Mouse (Mus musculus) mouse trophoblast stem cell (cell line): ENCODE data around the gene Dmp1.

ENCODE experiments used
- in situ Hi-C, 2 experiments: fragments of 300-500 bp; cut with MseI, MboI; formaldehyde crosslinking; loops; 2 replicates in 1 of 2; 3 replicates in 1 of 2; pipeline ENCODE4 v1.15.1; 2025

Gene Dmp1

DNA sequence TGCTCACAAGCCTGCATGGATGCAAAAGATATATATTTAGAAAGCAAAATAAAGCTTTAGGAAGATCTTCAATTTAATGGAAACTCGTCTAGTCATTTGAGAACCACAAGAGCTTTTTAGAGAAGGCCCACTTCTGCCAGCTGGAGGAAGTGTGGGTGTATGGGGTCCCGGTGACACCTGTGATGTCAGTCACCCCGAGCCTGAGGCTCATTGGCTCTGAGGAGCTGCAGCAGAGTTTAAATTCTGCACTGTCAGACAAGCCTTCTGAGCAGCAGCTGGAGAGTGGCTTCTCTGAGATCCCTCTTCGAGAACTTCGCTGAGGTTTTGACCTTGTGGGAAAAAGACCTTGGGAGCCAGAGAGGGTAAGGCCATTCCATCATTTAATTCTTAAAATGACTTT lies at the start of gene Dmp1:
Gene Dmp1, plus strand, starts transcription at position 263 of the 400 bp plus-strand sequence.
- in situ Hi-C loops: no loop called here

GRCm38 (mm10) chr5:104157701-104158100 lies 44.7 kb upstream of the Dmp1 start:
- in situ Hi-C loops: no loop called here

DNA sequence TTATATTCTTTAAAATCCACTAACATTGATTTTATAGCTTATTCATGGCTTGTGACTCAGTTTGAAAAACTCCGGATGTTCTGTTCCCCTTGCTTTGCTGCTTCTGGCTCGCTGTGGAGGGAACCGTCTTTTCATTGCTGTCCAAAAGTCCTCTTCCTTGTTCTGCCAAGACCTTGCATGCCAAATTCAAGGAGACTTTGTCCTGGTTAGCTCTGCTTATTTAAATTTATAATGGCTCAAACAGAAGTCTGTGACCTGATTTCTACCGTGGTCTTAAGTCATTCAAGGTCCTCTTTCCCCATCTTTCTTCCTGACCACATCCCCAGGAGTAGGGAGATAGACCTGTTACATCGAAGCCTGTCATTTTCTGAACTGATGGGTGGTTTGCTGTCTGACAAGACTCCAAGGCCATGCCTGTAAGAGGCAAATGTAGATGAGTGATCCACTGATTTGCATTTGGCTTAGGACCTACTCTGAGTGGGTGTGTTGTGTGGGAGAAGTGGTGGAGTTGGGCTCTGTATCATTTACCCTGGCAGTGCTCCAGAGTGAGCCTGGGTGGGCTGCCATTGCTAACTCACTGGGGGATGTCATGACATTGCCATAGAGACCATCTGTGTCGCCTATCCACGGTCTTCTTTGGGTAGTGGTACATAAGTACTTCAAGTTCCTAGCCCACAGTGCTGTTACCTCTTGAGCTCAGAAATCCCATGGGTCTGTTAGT lies 43.9 kb upstream of the Dmp1 start:
- in situ Hi-C loops: no loop called here

GRCm38 (mm10) chr5:104160581-104160980 lies 41.8 kb upstream of the Dmp1 start:
- in situ Hi-C loops: no loop called here

DNA sequence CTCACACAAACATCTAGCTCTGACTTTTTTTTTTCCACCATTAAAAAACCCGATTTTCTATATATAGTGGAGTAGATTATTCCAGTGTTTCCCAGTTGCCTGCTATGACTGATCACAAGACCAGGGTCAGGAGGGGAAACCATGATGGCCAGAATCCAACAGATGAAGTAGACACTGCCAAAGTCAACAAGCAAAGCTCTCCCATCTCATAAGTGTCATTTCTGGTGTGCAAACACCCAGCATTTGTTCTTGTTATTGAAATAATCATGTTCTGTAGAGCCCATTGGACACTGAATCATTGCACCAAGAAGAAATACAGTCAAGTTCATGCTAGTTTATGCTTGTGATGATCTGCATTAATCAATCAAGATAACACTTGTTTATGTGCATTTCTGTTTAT lies 41.0 kb upstream of the Dmp1 start:
- in situ Hi-C loops: no loop called here

- in situ Hi-C loops: no loop called here
Measured at GRCm38 (mm10) chr5:104163536-104163935, 38.9 kb upstream of the Dmp1 start.

GRCm38 (mm10) chr5:104170412-104170811 lies 32.0 kb upstream of the Dmp1 start, which contains the start of gene Dspp:
Gene Dspp (plus strand): TSS chr5:104170712.
- in situ Hi-C loops: no loop called here

- in situ Hi-C loops: no loop called here
Measured at GRCm38 (mm10) chr5:104173094-104173493, 29.3 kb upstream of the Dmp1 start.

- in situ Hi-C loops: no loop called here
Measured at GRCm38 (mm10) chr5:104183743-104184142, 18.7 kb upstream of the Dmp1 start.

GRCm38 (mm10) chr5:104187281-104187680 lies 15.1 kb upstream of the Dmp1 start:
- in situ Hi-C loops: no loop called here

DNA sequence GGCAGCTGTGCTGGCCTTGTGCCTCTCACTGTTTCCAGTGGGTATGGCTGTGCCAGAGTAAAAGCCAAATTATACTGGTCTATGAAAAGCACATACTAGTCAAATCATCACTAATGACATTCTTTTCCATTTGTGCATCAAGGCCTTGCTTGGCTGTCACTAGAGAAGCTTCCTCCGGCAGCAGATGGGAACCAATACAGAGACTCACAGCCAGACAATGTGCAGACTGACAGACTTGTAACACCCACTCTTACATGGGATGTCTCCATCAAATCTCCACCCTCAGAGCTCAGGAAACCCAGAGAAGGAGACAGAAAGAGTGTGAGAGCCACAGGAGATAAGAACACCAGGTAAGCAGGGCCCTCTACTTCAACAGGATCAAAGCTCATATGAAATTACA lies 7.3 kb upstream of the Dmp1 start:
- in situ Hi-C loops: no loop called here

GRCm38 (mm10) chr5:104201153-104201950 lies 1.1 kb upstream of the Dmp1 start:
- in situ Hi-C loops: no loop called here

DNA sequence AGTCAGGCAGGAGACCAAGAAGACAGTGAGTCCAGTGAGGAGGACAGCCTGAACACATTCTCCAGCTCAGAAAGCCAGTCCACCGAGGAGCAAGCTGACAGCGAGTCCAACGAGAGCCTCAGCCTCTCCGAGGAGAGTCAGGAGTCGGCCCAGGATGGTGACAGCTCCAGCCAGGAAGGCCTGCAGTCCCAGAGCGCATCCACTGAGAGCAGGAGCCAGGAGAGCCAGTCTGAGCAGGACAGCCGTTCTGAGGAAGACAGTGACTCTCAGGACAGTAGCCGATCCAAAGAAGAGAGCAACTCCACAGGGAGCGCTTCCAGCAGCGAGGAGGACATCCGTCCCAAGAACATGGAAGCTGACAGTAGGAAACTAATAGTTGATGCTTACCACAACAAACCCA lies 10.1 kb downstream of the Dmp1 start:
- in situ Hi-C loops: no loop called here

- in situ Hi-C loops: loop anchor here (5.0 kb wide), 1 partner anchor 118 kb away; no protein-coding TSS in a partner anchor
Measured at GRCm38 (mm10) chr5:104218926-104219325, 16.5 kb downstream of the Dmp1 start.

DNA sequence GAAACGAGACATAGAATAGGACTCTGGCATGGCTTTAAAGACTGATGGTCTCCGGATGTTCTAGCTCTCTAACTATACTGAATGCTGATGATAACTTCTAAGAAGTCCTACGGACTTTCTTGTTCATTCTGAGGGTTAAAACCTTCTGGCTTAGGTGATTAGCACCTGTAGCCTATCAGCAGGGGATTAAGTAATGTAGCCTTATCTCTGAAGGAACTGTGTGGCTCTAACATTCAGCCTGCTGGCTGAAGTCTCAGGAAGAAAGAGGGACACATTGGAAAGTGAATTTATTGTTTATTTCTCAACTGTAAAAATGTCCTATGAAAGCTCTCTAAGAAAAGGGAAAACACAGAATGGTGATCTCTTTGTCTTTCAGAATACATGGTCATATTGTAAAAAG lies 21.9 kb downstream of the Dmp1 start:
- in situ Hi-C loops: no loop called here

GRCm38 (mm10) chr5:104224750-104225149 lies 22.3 kb downstream of the Dmp1 start:
- in situ Hi-C loops: no loop called here

GRCm38 (mm10) chr5:104228497-104228896 lies 26.1 kb downstream of the Dmp1 start:
- in situ Hi-C loops: no loop called here

- in situ Hi-C loops: no loop called here
Measured at GRCm38 (mm10) chr5:104236741-104237140, 34.3 kb downstream of the Dmp1 start.

GRCm38 (mm10) chr5:104239674-104240378 lies 37.4 kb downstream of the Dmp1 start:
- in situ Hi-C loops: no loop called here

DNA sequence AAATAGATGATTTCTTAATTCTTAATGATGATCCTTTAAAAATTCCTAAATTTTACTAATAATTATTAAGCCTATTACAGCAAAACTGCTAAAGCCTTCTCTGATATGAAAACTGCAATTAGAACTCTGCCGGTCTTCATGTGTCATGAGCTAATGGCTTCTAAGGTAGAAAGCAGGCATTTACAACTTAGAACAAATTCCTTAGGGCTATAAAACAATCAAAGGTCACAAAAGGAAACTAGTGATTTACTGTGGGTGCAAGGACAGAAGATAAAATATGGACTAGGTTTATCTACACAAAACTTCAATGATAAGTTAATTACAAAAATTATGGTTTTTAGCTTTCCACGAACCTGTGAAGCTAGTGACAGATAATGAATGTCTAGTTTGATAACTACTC lies 41.8 kb downstream of the Dmp1 start:
- in situ Hi-C loops: no loop called here

DNA sequence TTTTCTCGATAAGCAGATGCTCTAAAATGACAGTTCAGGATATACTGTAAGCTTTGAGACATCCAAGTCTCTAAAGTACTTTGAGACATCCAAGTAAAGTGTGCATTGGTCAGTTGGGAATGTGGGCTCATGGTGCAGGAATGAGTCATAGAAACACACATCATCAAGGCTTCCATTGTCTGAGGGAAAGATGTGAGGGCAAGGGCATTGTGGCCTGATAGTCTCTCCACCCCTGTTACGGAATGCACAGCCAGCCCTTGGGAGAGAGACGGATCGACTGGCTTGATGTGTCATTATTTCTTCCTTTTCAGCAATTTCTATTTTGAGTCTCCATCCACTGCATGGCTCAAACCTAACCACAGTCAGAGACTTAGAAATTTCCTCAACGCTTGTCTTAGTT lies 49.4 kb downstream of the Dmp1 start:
- in situ Hi-C loops: no loop called here

- in situ Hi-C loops: no loop called here
Measured at GRCm38 (mm10) chr5:104256585-104256984, 54.2 kb downstream of the Dmp1 start.
